Mouse (Mus musculus): ENCODE data around the gene Tmcc3. TPM values are rescaled to one million over a fixed set of nuclear protein-coding genes. Genes with fewer than 3 reads are reported as not detected.

The Tmcc3 gene
- polyA plus RNA-seq, 1 experiment from 2014 or later: 2.8 TPM

Small RNAs within 50 kb of the gene (microRNA-seq; reads per million reads assigned to microRNA genes)
- gene Mir7211 (ENCODE audit: insufficient number of aligned reads): not detected

Other genes starting within 250 kb of the Tmcc3 start
- 10.9 and 11.4 TPM in 2 replicates for gene Nr2c1, start 163.9 kb upstream of the Tmcc3 start, polyA plus RNA-seq (2014; fragmentation: Nextera tagmentation; extraction: Ambion mirVana)
- gene Ndufa12, start 113.2 kb upstream of the Tmcc3 start, polyA plus RNA-seq (2014; fragmentation: Nextera tagmentation; extraction: Ambion mirVana): 471 and 486 TPM in 2 replicates
- not detected in 2 replicates for gene Gm4792, start 13.2 kb upstream of the Tmcc3 start, polyA plus RNA-seq (2014; fragmentation: Nextera tagmentation; extraction: Ambion mirVana)

All from forebrain, embryonic 11.5 days (tissue).